Mouse (Mus musculus): ENCODE measurements at regions not wholly inside any gene's neighbourhood (a gene's known extent, or its start where the extent isn't known, plus 50 kb on each side); places are given as distances from the start of the nearest gene placed in this dataset. TPM values are rescaled to one million over a fixed set of nuclear protein-coding genes. Genes with fewer than 3 reads are reported as not detected.

DNA sequence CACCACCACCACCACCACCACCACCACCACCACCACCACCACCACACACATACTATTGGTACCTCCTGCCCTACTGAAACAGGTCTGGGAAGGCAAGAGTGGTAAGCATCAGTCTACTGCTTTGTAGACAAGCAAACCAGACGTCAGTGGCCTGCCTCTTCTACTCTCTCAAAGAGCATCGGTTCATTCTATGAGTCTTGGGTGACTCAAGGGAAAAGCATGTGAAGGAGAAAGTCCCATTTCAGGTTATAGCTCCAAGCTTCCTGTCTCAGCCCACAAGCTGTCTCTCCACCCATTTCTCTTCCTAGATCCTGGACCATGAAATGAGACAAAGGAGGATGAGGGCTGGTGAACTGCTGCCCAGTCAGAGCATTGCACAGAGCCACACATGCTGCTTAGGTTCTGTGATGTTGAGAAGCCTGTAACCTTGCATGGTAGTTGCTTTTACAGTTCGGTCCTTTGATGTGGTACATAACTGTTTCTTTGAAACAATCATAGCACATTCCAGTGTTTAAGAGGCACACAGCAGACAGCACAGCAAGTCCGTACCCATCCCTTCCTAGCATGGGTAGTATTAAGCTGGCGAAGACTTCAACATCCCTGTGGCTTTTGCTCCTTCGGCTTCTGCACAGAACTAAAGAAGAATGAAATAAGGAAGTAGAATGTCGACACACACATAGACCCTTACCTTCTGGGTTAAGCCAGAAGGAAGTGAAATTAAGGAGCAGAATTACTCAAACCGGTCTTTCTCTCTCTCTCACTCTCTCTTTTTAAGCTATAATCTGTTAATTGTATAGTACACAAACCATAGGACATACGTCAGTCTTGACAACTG, 262.7 kb downstream of the Gm19410 start:
- intact Hi-C loops (cut with DNase I) = no loop called here
- DNase-seq (ENCODE audit: low spot score in 2 of 2) = no peak

DNA sequence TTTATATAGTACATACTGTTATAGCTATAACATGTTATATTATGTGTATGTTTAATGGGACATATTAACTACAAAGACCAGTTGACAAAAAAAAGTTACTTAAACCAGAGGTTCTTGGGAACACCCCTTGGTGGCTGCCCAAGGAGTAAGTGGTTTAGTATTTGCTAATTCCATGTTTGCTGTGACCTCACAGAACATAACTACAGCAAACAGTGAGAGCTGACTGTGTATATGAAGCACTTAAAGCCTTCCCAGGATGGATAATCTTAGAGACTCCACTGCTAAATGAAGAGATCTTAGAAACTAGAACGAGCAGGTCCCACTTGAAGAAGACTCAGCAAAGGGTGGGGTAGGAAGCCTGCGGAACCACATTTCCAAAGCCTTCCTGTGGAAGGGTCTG, 263.9 kb downstream of the Gm19410 start:
- DNase-seq (ENCODE audit: low spot score in 2 of 2) = no peak

DNA sequence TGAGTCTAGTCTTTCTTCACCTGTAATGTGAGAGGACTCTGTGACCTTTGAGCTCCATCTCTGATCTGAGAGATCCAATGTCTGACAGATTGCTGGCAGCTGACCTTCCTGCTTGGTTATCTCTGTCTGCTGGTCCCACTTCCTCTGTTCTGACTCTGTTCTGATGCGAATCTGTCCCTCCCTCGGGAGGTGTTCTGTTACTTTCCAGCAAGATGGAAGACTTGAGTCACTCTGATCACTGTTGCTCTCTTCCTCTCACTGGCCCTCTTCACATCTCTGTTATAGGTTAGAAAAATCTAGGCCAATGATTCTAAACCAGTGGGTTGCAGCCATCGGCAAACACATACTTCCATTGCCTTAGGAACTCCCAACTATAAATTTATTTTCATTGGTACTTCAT, 264.6 kb downstream of the Gm19410 start:
- no peak for DNase-seq (ENCODE audit: low spot score in 2 of 2)
- intact Hi-C loops (cut with DNase I) = no loop called here

More for the DNA sequence above, 263.9 kb downstream of the Gm19410 start:
- intact Hi-C loops (cut with DNase I) = no loop called here

DNA sequence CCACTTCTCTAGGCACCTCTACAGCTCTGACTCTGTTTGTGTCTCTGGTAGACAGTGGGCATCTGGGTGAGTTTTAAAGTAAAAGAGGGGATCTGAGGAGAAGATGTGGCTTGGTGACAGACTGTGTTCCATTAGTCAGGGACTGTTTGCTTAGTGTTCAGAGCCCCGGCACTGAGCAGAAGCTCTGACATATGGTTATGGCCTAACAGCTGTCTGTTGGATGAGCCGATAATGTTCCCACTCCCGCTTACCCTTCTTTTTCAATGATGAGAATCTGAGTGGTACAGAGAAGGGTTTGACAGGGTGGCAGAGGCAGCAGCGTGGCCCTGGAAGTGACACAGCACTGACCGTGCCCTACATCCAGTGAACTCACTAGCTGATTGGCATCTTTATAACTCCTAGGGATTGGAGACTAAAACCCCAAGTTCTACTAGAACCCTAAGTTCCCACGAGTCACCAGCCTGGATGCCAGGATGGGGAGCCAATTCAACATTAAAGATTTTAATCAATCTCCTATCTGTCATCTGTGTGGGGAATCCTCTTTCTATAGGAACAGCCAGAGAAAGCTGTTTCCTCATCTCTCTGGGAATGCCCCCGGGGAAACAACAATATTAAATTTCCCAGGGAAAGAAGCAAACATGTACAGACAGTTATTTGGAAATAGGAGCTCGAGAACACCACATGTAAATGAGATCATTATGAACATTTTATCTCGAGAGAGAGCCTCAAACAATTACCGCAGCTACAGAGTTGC, 266.6 kb downstream of the Gm19410 start:
- intact Hi-C loops (cut with DNase I) = no loop called here
- DNase-seq (ENCODE audit: low spot score in 2 of 2) = no peak

DNA sequence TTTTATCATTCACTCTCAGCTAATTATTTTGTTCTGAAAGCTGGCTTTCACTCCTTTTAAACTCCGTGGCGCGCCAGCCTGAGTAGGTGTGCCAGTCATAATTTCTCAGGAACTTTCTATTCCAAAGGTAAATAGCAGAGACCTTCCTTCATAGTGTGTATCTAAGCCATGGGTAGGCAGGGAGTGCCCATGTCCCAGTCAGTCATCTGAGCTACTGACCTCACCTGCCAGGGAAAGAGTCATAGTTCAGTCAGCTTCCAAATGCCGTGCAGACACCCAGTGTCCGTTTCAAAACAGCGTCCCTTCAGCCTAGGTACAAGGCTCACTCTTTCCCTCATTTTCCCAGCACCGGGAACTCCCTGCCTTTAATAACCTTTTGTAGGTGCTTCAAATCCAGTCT, 269.7 kb downstream of the Gm19410 start:
- no peak for DNase-seq (ENCODE audit: low spot score in 2 of 2)
- intact Hi-C loops (cut with DNase I) = no loop called here

DNA sequence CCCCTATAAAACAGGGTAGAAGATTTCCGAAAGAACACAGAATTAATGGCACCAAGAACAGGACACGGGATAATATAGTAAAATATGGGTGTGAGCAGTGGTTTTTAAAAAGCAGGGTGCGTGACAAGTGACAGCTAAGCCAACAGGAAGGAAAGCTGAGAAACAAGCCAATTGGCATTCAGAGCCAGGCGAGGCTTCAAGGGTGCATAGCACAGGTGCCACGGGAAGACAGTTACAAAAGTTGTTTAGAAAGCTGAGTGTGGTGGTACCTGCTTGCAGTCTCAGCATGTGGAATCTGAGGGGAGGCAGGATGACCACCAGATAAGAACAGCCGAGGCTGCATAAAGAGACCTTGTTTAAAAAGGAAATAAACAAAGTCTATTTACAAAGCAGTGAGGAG, 270.7 kb downstream of the Gm19410 start:
- intact Hi-C loops (cut with DNase I) = no loop called here
- DNase-seq (ENCODE audit: low spot score in 2 of 2) = no peak

DNA sequence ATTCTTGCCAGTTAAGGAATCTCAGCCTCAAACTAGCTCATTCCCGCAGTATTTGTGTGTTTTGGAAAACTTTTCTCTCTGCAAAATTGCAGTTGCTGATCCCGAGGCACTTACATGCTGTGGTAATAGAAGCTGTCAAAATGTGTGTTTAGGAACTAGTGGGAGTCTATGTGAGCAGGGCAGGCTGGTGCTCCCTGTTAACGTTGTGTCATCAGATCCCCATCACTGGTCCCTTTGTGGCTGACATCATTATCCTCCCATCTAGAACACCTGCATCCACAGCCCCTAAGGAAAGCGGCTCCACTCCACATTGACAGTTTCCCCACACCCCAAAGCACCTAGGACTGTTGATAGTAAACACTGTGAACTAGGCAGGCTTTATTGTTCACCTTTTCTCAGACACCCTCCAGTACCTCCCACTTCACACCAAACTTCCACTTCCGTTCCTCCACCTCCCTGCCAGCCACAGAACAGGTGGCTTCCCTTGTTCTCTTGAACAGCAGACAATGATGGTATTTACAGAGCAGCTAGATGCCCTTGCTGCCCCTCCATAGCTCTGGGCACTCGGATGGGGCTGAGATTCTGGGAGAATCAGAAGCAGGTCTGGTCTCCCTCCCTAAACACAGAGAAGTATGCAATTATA, 275.8 kb downstream of the Gm19410 start:
- intact Hi-C loops (cut with DNase I) = no loop called here
- no peak for DNase-seq (ENCODE audit: low spot score in 2 of 2)

DNA sequence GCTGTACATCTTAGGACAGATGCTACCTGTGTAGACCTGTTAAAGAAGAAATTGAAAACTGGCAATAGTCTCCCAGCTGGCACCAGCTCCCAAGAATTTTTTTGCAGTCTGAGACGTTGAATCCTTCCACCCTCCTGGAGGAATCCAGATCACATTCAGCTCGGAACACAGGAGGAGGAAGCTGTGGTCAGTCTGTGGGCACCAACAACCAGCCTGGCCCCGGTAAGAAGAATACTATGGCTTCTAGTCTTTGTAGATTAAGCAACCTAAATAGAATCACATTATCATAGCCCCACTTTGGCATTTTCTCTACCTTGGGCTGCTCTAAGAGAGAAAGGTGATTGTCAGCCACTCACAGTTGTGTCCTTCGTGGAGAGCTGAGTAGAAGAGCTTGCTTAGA, 277.0 kb downstream of the Gm19410 start:
- intact Hi-C loops (cut with DNase I) = no loop called here
- no peak for DNase-seq (ENCODE audit: low spot score in 2 of 2)

Small RNA genes lying in the stretch of these regions (microRNA-seq; reads per million reads assigned to microRNA genes)
- not detected for gene Gm22030

Measured in left cerebral cortex, postnatal 36 days (tissue).